Mouse (Mus musculus) intestine, embryonic 16.5 days (tissue): ENCODE data around the gene Rack1. TPM values are rescaled to one million over a fixed set of nuclear protein-coding genes. Genes with fewer than 3 reads are reported as not detected.

Experiments
- ATAC-seq: fragments of 200-750 bp; cut with Nextera tagmentation; 2 replicates; pipeline ENCODE4 v1.8.0; 2017; ENCODE audit warnings: moderate TSS enrichment, moderate library complexity
- H3K27ac ChIP-seq: fragments of 300-500 bp; sonication (generic); 2 replicates; pipeline ENCODE4 v1.5.1; 2014; ENCODE audit warnings: mild to moderate bottlenecking, low read length
- H3K27me3 ChIP-seq: fragments of 300-500 bp; sonication (generic); replicated peaks from 2 replicates; pipeline ENCODE4 v1.6.1; 2014; ENCODE audit warnings: low read length, control low read depth, mixed read lengths; ENCODE audit not compliant: control insufficient read depth, insufficient read depth
- H3K36me3 ChIP-seq: fragments of 300-500 bp; sonication (generic); 2 replicates; pipeline ENCODE4 v1.6.1; 2014; ENCODE audit warnings: low read length, control low read depth; ENCODE audit not compliant: control insufficient read depth, insufficient read depth
- H3K4me1 ChIP-seq: fragments of 300-500 bp; sonication (generic); 2 replicates; pipeline ENCODE4 v1.6.1; 2014; ENCODE audit warnings: low read length, control low read depth, mixed read lengths; ENCODE audit not compliant: control insufficient read depth, insufficient read depth
- H3K4me2 ChIP-seq: fragments of 300-500 bp; sonication (generic); 2 replicates; pipeline ENCODE4 v1.6.1; 2014; ENCODE audit warnings: low read depth, low read length, control low read depth
- H3K4me3 ChIP-seq: fragments of 300-500 bp; sonication (generic); 2 replicates; pipeline ENCODE4 v1.5.1; 2014; ENCODE audit warnings: mild to moderate bottlenecking, low read length
- H3K9ac ChIP-seq: fragments of 300-500 bp; sonication (generic); 2 replicates; pipeline ENCODE4 v1.6.1; 2014; ENCODE audit warnings: low read depth, low read length
- H3K9me3 ChIP-seq: fragments of 300-500 bp; sonication (generic); 2 replicates; pipeline ENCODE4 v1.6.1; 2016; ENCODE audit warnings: low read length, control low read depth; ENCODE audit not compliant: control insufficient read depth
- WGBS: fragments of 180-500 bp; shearing (Covaris S2); extraction: QIAGEN DNeasy Blood & Tissue Kit; methylation state at CpG from one replicate; pipeline ENCODE4 v1.1.7; 2014; 5-methylcytosine and 5-hydroxymethylcytosine counted together
- polyA plus RNA-seq: library from polyadenylated mRNA; unstranded; fragments of >200 nt; fragmentation: Nextera tagmentation; extraction: Ambion mirVana; gene quantifications from 2 replicates; pipeline ENCODE4 v1.2.1, GENCODE M21; 2015

The Rack1 gene
- polyA plus RNA-seq, 1 experiment from 2014 or later = 755 TPM

- peak; percentile 80 for ATAC-seq
- peak overlapping the region; percentile 66 for H3K4me3 ChIP-seq
- WGBS = under 1% methylated on average over 30 of the region's 30 CpGs
- H3K36me3 ChIP-seq = no peaks in the 10 kb centered on the region
- peak overlapping the region; percentile 61 for H3K9ac ChIP-seq
- H3K27ac ChIP-seq = peak overlapping the region; percentile 77
- H3K9me3 ChIP-seq = no peaks in the 10 kb centered on the region
- H3K4me1 ChIP-seq = peaks cover 12% of the 10 kb centered on the region
- peak overlapping the region; percentile 60 for H3K4me2 ChIP-seq
- no peaks in the 10 kb centered on the region for H3K27me3 ChIP-seq
Measured at GRCm38 (mm10) chr11:48833731-48834639, 33.9 kb downstream of the Rack1 start.

- Histone ChIP-seq H3K27me3 (no peaks in the 10 kb centered on the region), H3K4me1 (peaks cover 12% of the 10 kb centered on the region), H3K9ac (no peak overlapping the region), H3K27ac (no peak overlapping the region), H3K9me3 (no peaks in the 10 kb centered on the region), H3K36me3 (no peaks in the 10 kb centered on the region), H3K4me2 (no peak overlapping the region), H3K4me3 (no peak overlapping the region)
- 79% methylated on average over 6 of the region's 6 CpGs for WGBS
- ATAC-seq = no peak
Measured at GRCm38 (mm10) chr11:48835923-48836322, 35.8 kb downstream of the Rack1 start.

GRCm38 (mm10) chr11:48836990-48837309 lies 36.8 kb downstream of the Rack1 start:
- H3K27me3 ChIP-seq = no peaks in the 10 kb centered on the region
- H3K36me3 ChIP-seq = no peaks in the 10 kb centered on the region
- no peaks in the 10 kb centered on the region for H3K9me3 ChIP-seq
- ATAC-seq = peak; percentile 7; the same call in 1 of the 2 replicates
- peaks cover 12% of the 10 kb centered on the region for H3K4me1 ChIP-seq
- no peak overlapping the region for H3K27ac ChIP-seq
- H3K4me3 ChIP-seq = peak overlapping the region; percentile 93
- 17% methylated on average over 11 of the region's 11 CpGs for WGBS
- peak overlapping the region; percentile 82 for H3K9ac ChIP-seq
- peak overlapping the region; percentile 89 for H3K4me2 ChIP-seq

- peak overlapping the region; percentile 82 for H3K9ac ChIP-seq
- H3K9me3 ChIP-seq = no peaks in the 10 kb centered on the region
- peak overlapping the region; percentile 89 for H3K4me2 ChIP-seq
- no peaks in the 10 kb centered on the region for H3K36me3 ChIP-seq
- H3K27ac ChIP-seq = peak overlapping the region; percentile 68
- H3K4me1 ChIP-seq = peaks cover 12% of the 10 kb centered on the region
- ATAC-seq = peak; percentile 57
- no peaks in the 10 kb centered on the region for H3K27me3 ChIP-seq
- under 1% methylated on average over 77 of the region's 77 CpGs for WGBS
- H3K4me3 ChIP-seq = peak overlapping the region; percentile 93
Measured at GRCm38 (mm10) chr11:48837310-48838180, 37.4 kb downstream of the Rack1 start.

- H3K27me3 ChIP-seq = no peaks in the 10 kb centered on the region
- H3K9ac ChIP-seq = peak overlapping the region; percentile 82
- ATAC-seq = peak; percentile 73
- H3K4me3 ChIP-seq = peak overlapping the region; percentile 93
- peak overlapping the region; percentile 89 for H3K4me2 ChIP-seq
- H3K36me3 ChIP-seq = no peaks in the 10 kb centered on the region
- peak overlapping the region; percentile 68 for H3K27ac ChIP-seq
- WGBS = 2% methylated on average over 16 of the region's 16 CpGs
- peaks cover 12% of the 10 kb centered on the region for H3K4me1 ChIP-seq
- H3K9me3 ChIP-seq = no peaks in the 10 kb centered on the region
Measured at GRCm38 (mm10) chr11:48838181-48838797, 38.2 kb downstream of the Rack1 start.

GRCm38 (mm10) chr11:48838879-48839680 lies 38.9 kb downstream of the Rack1 start:
- Histone ChIP-seq H3K9ac (0 out of 2 replicates have a peak overlapping the region, but pooled peaks have one; percentile 82), H3K4me3 (no peak overlapping the region), H3K36me3 (no peaks in the 10 kb centered on the region), H3K27me3 (no peaks in the 10 kb centered on the region), H3K4me1 (peaks cover 12% of the 10 kb centered on the region), H3K27ac (no peak overlapping the region), H3K4me2 (peak overlapping the region; percentile 89), H3K9me3 (no peaks in the 10 kb centered on the region)
- 82% methylated on average over 10 of the region's 10 CpGs for WGBS
- no peak for ATAC-seq

- Histone ChIP-seq H3K4me3 (no peak overlapping the region), H3K27ac (no peak overlapping the region), H3K27me3 (no peaks in the 10 kb centered on the region), H3K9me3 (no peaks in the 10 kb centered on the region), H3K4me1 (peaks cover 15% of the 10 kb centered on the region), H3K4me2 (no peak overlapping the region), H3K9ac (no peak overlapping the region), H3K36me3 (no peaks in the 10 kb centered on the region)
- no peak for ATAC-seq
Measured at GRCm38 (mm10) chr11:48840805-48841204, 40.7 kb downstream of the Rack1 start.

GRCm38 (mm10) chr11:48841213-48841612 lies 41.1 kb downstream of the Rack1 start:
- WGBS = 84% methylated on average over 5 of the region's 5 CpGs
- ATAC-seq = no peak

More at GRCm38 (mm10) chr11:48841213-48841612, 41.1 kb downstream of the Rack1 start:
- Histone ChIP-seq H3K4me3 (no peak overlapping the region), H3K27ac (no peak overlapping the region), H3K9ac (no peak overlapping the region), H3K27me3 (no peaks in the 10 kb centered on the region), H3K4me1 (peaks cover 15% of the 10 kb centered on the region), H3K36me3 (no peaks in the 10 kb centered on the region), H3K4me2 (no peak overlapping the region), H3K9me3 (no peaks in the 10 kb centered on the region)
